Mouse (Mus musculus) left cerebral cortex, postnatal 36 days (tissue): ENCODE results near the gene Kif28. TPM values are rescaled to one million over a fixed set of nuclear protein-coding genes. Genes with fewer than 3 reads are reported as not detected.
"Not testable (repeated sequence)": the region's sequence is repeated elsewhere in the genome, so short reads cannot be mapped to it uniquely, and the experiment has no call there.

Source experiments
- DNase-seq, 2 experiments: peaks; one replicate each; pipeline ENCODE4 v3.0.0; 2021 to 2022; ENCODE audit warnings: low spot score in 2 of 2, mixed read lengths in 1 of 2
- intact Hi-C: fragments of 180-260 bp; cut with DNase I; formaldehyde crosslinking; loops from one replicate; pipeline ENCODE4 v1.15.1; 2025
- total RNA-seq, 2 experiments: library from RNA; stranded (reverse); gene quantifications; 2 replicates each; pipeline ENCODE4 v1.2.3; 2021

The Kif28 gene
- total RNA-seq = under 1 TPM in 1 of 2 experiments, not detected in 1; 0.25 TPM

GRCm38 (mm10) chr1:179745171-179745570 is at the start of gene Kif28:
Kif28 (minus strand) TSS chr1:179745271.
- DNase-seq = no peak
- intact Hi-C loops = no loop called here

GRCm38 (mm10) chr1:179787281-179787680 is 42.2 kb upstream of the Kif28 start:
- no peak for DNase-seq
- intact Hi-C loops = no loop called here

- intact Hi-C loops = no loop called here
- no peak for DNase-seq
Measured at GRCm38 (mm10) chr1:179785502-179785901, 40.4 kb upstream of the Kif28 start.

GRCm38 (mm10) chr1:179784098-179784497 is 39.0 kb upstream of the Kif28 start:
- no peak for DNase-seq
- intact Hi-C loops = no loop called here

GRCm38 (mm10) chr1:179776831-179777230 is 31.8 kb upstream of the Kif28 start:
- intact Hi-C loops = no loop called here

GRCm38 (mm10) chr1:179760553-179760952 is 15.5 kb upstream of the Kif28 start:
- intact Hi-C loops = loop anchor here (10.0 kb wide), 1 partner anchor 226 kb away; no protein-coding TSS in a partner anchor

More at GRCm38 (mm10) chr1:179776831-179777230, 31.8 kb upstream of the Kif28 start:
- DNase-seq = no peak

DNA sequence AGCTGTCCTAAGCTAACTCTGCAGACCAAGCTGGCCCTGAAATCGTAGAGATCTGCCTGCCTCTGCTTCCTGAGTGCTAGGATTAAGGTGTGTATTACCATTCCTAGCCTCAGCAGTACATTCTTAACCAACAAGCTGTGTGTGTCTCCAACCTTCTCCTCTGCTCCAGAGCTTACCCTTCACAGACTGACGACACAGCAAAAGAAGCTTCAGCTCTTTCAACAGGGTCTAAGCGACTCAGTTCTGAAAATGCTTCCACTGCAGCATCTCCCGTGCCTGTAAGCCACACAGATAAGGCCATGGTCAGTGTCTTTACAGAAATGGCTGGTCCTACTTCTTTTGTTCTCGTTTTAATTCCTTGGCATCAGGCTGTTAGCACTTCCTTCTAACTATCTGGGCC is 15.0 kb upstream of the Kif28 start:
- intact Hi-C loops = loop anchor here (10.0 kb wide), 1 partner anchor 225 kb away; no protein-coding TSS in a partner anchor
- DNase-seq = no peak

More at GRCm38 (mm10) chr1:179760553-179760952, 15.5 kb upstream of the Kif28 start:
- no peak for DNase-seq

DNA sequence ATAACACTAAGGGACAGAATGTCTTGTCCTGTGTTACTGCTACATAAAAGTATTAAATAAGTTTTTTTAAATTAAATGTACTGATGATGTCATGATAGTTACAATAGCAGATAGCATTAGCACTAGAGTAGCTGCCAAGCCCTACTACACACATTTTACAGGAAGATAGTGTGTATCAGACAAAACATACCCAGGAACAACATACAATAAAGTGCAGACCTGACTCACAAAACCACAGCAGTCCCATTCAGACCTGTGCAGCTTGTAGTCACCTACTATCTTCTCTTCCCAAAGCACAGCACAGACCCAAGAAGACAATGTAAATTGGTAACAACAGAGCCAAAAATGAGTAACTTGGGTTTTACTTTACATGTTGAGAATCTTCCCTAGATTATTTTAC is 11.4 kb upstream of the Kif28 start:
- intact Hi-C loops = no loop called here
- no peak for DNase-seq

- intact Hi-C loops = no loop called here
- no peak for DNase-seq
Measured at GRCm38 (mm10) chr1:179753006-179753405, 7.9 kb upstream of the Kif28 start.

GRCm38 (mm10) chr1:179752276-179752675 is 7.2 kb upstream of the Kif28 start:
- DNase-seq = no peak
- intact Hi-C loops = no loop called here

- DNase-seq = no peak
- intact Hi-C loops = no loop called here
Measured at GRCm38 (mm10) chr1:179743593-179744193, 1.4 kb downstream of the Kif28 start.

GRCm38 (mm10) chr1:179736483-179736882 is 8.6 kb downstream of the Kif28 start:
- intact Hi-C loops = loop anchor here (2.0 to 10.0 kb wide), 2 partner anchors 92 to 228 kb away; no protein-coding TSS in a partner anchor
- no peak for DNase-seq

- DNase-seq = peak; percentile 53 to 54
- intact Hi-C loops = loop anchor here (10.0 kb wide), 1 partner anchor 90 kb away; no protein-coding TSS in a partner anchor
Measured at GRCm38 (mm10) chr1:179734500-179735474, 10.3 kb downstream of the Kif28 start.

DNA sequence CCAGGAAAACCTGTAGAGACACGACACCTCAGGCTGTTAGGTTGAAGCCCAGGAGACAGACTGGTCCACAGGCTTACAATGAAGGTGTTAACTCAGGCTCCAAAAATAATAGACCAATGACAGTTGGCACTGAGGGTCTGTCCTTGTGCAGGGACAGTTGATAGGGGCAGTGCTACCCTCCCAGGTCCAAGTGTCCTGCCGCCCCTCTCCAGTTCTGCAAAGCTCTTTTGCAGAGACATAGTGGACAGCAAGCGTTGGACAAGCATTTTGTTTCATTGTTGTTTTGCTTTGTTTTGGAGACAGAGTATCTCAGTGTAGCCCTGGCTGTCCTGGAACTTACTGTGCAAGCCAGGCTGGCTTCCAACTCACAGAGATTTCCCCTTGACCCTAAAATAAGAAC is 13.7 kb downstream of the Kif28 start:
- DNase-seq = no peak
- intact Hi-C loops = loop anchor here (10.0 kb wide), 1 partner anchor 87 kb away; no protein-coding TSS in a partner anchor

DNA sequence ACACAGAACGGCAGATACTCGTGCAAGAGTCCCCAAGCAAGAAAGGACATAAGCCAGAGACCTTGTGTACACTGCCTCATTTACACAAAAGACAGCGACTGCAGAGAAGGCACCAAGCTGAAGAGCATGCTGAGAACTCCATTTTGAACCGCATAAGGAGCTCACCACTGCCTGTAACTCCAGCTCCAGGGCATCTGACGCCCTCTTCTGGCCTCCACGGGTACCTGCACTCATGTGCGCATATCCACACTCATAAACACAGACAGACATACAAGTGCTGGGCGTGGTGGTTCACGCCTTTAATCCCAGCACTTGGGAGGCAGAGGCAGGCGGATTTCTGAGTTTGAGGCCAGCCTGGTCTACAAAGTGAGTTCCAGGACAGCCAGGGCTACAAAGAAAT is 16.4 kb downstream of the Kif28 start:
- intact Hi-C loops = no loop called here
- DNase-seq = no peak

- intact Hi-C loops = no loop called here
- no peak for DNase-seq
Measured at GRCm38 (mm10) chr1:179722811-179723469, 22.1 kb downstream of the Kif28 start.

DNA sequence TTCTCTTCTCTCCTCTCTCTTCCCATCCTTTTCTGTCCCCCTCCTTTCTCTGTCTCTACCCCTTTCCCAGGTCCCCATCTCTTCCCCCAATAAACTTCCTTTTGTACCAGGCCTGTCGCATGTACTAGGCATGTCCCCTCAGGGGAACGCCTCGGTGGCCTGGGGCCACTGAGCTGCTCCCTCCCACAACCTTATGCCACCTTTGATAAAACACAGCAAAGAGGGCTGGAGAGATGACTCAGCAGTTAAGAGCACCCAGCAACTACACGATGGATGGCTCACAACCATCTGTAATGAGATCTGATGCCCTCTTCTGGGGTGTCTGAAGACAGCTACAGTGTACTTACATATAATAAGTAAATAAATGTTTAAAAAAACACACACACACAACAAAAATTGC is 29.3 kb downstream of the Kif28 start:
- intact Hi-C loops = no loop called here
- no peak for DNase-seq

DNA sequence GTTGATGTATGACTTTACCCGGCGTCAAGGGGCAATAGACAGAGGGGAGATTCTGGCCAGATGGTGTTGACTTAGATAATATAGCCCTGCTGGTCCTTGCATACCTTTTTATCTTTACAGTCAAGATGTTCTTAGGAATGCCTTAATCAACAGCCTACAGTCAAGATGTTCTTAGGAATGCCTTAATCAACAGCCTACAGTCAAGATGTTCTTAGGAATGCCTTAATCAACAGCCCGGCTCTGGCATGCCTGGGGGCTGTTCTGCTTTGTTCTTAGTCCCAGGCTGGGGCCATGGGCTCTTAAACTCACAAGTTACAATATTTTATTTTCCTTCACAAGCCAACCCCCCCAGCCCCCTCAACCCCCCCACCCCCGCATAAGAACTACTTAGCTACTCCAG is 29.8 kb downstream of the Kif28 start:
- DNase-seq, intact Hi-C loops: not testable (repeated sequence)

DNA sequence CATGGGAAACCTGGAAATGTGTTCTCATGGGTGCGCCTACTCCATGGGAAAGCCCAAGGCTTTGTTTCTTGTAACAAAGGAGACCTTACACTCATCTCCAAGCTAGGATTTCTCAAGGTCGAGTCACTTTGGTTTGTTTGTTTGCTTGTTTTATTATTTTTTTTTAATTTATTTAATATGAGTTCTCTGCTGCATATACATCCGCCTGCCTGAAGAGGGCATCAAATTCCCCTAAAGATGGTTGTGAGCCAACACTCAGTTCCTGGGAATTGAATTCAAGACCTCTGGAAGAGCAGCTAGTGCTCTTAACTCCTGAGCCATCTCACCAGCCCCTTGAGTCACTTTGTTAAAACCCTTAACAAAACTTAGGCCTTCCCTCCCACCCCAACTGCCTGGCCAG is 31.7 kb downstream of the Kif28 start:
- intact Hi-C loops = no loop called here
- no peak for DNase-seq

GRCm38 (mm10) chr1:179712658-179713057 is 32.4 kb downstream of the Kif28 start:
- intact Hi-C loops = no loop called here
- no peak for DNase-seq
